Mouse (Mus musculus) hindbrain, postnatal 0 days (tissue): ENCODE results near the gene Stk32c. TPM values are rescaled to one million over a fixed set of nuclear protein-coding genes. Genes with fewer than 3 reads are reported as not detected.

Source experiments
- ATAC-seq: fragments of 200-750 bp; cut with Nextera tagmentation; 2 replicates; pipeline ENCODE4 v1.8.0; 2017; ENCODE audit warnings: mild to moderate bottlenecking, moderate TSS enrichment, moderate library complexity
- DNase-seq: peaks from one replicate; pipeline ENCODE4 v3.0.0-alpha.2; 2015; ENCODE audit warnings: low spot score
- H3K27ac ChIP-seq: fragments of 300-500 bp; sonication (generic); 2 replicates; pipeline ENCODE4 v1.5.1; 2014; ENCODE audit warnings: mild to moderate bottlenecking
- H3K27me3 ChIP-seq: fragments of 300-500 bp; sonication (generic); 2 replicates; pipeline ENCODE4 v1.6.1; 2014; ENCODE audit warnings: low read length, mixed read lengths; ENCODE audit not compliant: insufficient read depth
- H3K36me3 ChIP-seq: fragments of 300-500 bp; sonication (generic); 2 replicates; pipeline ENCODE4 v1.6.1; 2014; ENCODE audit warnings: low read length, mixed read lengths; ENCODE audit not compliant: insufficient read depth
- H3K4me1 ChIP-seq: fragments of 300-500 bp; sonication (generic); 2 replicates; pipeline ENCODE4 v1.6.1; 2014; ENCODE audit warnings: antibody characterized with exemption, low read length, mixed read lengths; ENCODE audit not compliant: insufficient read depth
- H3K4me2 ChIP-seq: fragments of 300-500 bp; sonication (generic); 2 replicates; pipeline ENCODE4 v1.6.1; 2014; ENCODE audit warnings: low read depth, mild to moderate bottlenecking, low read length, moderate library complexity, mixed read lengths
- H3K4me3 ChIP-seq: fragments of 300-500 bp; sonication (generic); 2 replicates; pipeline ENCODE4 v1.5.1; 2014; ENCODE audit warnings: low read length
- H3K9ac ChIP-seq: fragments of 300-500 bp; sonication (generic); replicated peaks from 2 replicates; pipeline ENCODE4 v1.6.1; 2014; ENCODE audit warnings: mild to moderate bottlenecking, low read length, moderate library complexity, mixed read lengths
- H3K9me3 ChIP-seq: fragments of 300-500 bp; sonication (generic); 2 replicates; pipeline ENCODE4 v1.6.1; 2016; ENCODE audit warnings: low read length, mixed read lengths
- CTCF ChIP-seq: IDR thresholded peaks from 2 replicates; pipeline ENCODE4 v1.5.1; 2016; ENCODE audit warnings: antibody characterized with exemption, control low read depth, low read depth
- WGBS: fragments of 180-500 bp; shearing (Covaris S2); extraction: QIAGEN DNeasy Blood & Tissue Kit; methylation state at CpG from one replicate; pipeline ENCODE4 v1.1.7; 2014; 5-methylcytosine and 5-hydroxymethylcytosine counted together
- polyA plus RNA-seq: library from polyadenylated mRNA; unstranded; fragments of >200 nt; fragmentation: Nextera tagmentation; extraction: Ambion mirVana; gene quantifications from 2 replicates; pipeline ENCODE4 v1.2.1, GENCODE M21; 2015
- total RNA-seq: library from RNA; depleted of rRNA; stranded (reverse); fragments of >200 nt; gene quantifications from 2 replicates; pipeline ENCODE4 v1.2.3, GENCODE M21; 2014; rRNA removed

Gene Stk32c
- total and polyA plus RNA-seq, 2 experiments from 2014 or later, result 2.0 to 24.7 TPM

- ATAC-seq (no peak), DNase-seq (peak; percentile 53)
- no peak overlapping the region for H3K9ac ChIP-seq
- H3K27me3 ChIP-seq, result no peaks in the 10 kb centered on the region
- no peaks in the 10 kb centered on the region for H3K9me3 ChIP-seq
- TF ChIP-seq CTCF, result no peak
- peak overlapping the region; percentile 26; the same call in 1 of the 2 replicates for H3K27ac ChIP-seq
- peaks cover 35% of the 10 kb centered on the region for H3K4me1 ChIP-seq
- H3K4me3 ChIP-seq, result no peak overlapping the region
- 10% methylated on average over 7 of the region's 7 CpGs for WGBS
- no peak overlapping the region for H3K4me2 ChIP-seq
- H3K36me3 ChIP-seq, result no peaks in the 10 kb centered on the region
These were observed 135.8 kb downstream of the Stk32c start for GRCm38 (mm10) chr7:139077283-139077682.

- no peak overlapping the region for H3K4me2 ChIP-seq
- 22% methylated on average over 14 of the region's 14 CpGs for WGBS
- H3K4me3 ChIP-seq, result no peak overlapping the region
- DNase-seq (no peak), ATAC-seq (0 out of 2 replicates have a peak, but pooled peaks have one; percentile 8)
- peaks cover 35% of the 10 kb centered on the region for H3K4me1 ChIP-seq
- H3K27ac ChIP-seq, result peak overlapping the region; percentile 32; the same call in 1 of the 2 replicates
- TF ChIP-seq CTCF, result no peak
- no peaks in the 10 kb centered on the region for H3K27me3 ChIP-seq
- no peaks in the 10 kb centered on the region for H3K36me3 ChIP-seq
- no peaks in the 10 kb centered on the region for H3K9me3 ChIP-seq
- H3K9ac ChIP-seq, result no peak overlapping the region
These were observed 137.9 kb downstream of the Stk32c start for GRCm38 (mm10) chr7:139075054-139075794.

GRCm38 (mm10) chr7:139074189-139074588 lies 138.9 kb downstream of the Stk32c start:
- Histone ChIP-seq H3K27me3 (no peaks in the 10 kb centered on the region), H3K9me3 (no peaks in the 10 kb centered on the region), H3K9ac (no peak overlapping the region), H3K27ac (no peak overlapping the region), H3K36me3 (no peaks in the 10 kb centered on the region), H3K4me1 (peaks cover 35% of the 10 kb centered on the region), H3K4me3 (no peak overlapping the region), H3K4me2 (no peak overlapping the region)
- WGBS, result 19% methylated on average over 6 of the region's 6 CpGs
- DNase-seq (peak; percentile 59), ATAC-seq (no peak)
- TF ChIP-seq CTCF, result no peak

- peak; percentile 89 for DNase-seq
- Histone ChIP-seq H3K4me3 (no peak overlapping the region), H3K9me3 (no peaks in the 10 kb centered on the region), H3K36me3 (no peaks in the 10 kb centered on the region), H3K4me2 (no peak overlapping the region), H3K9ac (no peak overlapping the region), H3K27ac (peak overlapping the region; percentile 11; the same call in 1 of the 2 replicates), H3K4me1 (no peaks in the 10 kb centered on the region), H3K27me3 (no peaks in the 10 kb centered on the region)
- WGBS, result 0% methylated on average over 2 of the region's 2 CpGs
- TF ChIP-seq CTCF, result peak; percentile 80
- peak; percentile 80 for ATAC-seq
These were observed 144.9 kb downstream of the Stk32c start for GRCm38 (mm10) chr7:139068182-139068623.

- no peak for DNase-seq
- H3K9me3 ChIP-seq, result no peaks in the 10 kb centered on the region
- no peaks in the 10 kb centered on the region for H3K36me3 ChIP-seq
- ATAC-seq, result no peak
- H3K27ac ChIP-seq, result no peak overlapping the region
- no peak overlapping the region for H3K9ac ChIP-seq
- H3K27me3 ChIP-seq, result no peaks in the 10 kb centered on the region
- H3K4me1 ChIP-seq, result no peaks in the 10 kb centered on the region
- no peak overlapping the region for H3K4me3 ChIP-seq
- peak; percentile 52 for TF ChIP-seq CTCF
- WGBS, result 52% methylated on average over 4 of the region's 4 CpGs
- H3K4me2 ChIP-seq, result no peak overlapping the region
These were observed 149.7 kb downstream of the Stk32c start for GRCm38 (mm10) chr7:139063406-139063805.

Other genes with a start within 250 kb of the Stk32c start
- gene Dpysl4, start 127.3 kb downstream of the Stk32c start, total RNA-seq, result 170 and 187 TPM in 2 replicates
- gene Dpysl4, start 127.3 kb downstream of the Stk32c start, polyA plus RNA-seq, result 157 and 161 TPM in 2 replicates
- 1.6 and 2.8 TPM in 2 replicates for gene Lrrc27, start 319 bp downstream of the Stk32c start, total RNA-seq
- 4.0 and 5.1 TPM in 2 replicates for gene Lrrc27, start 319 bp downstream of the Stk32c start, polyA plus RNA-seq
- 6.6 and 6.7 TPM in 2 replicates for gene Pwwp2b, start 35.2 kb upstream of the Stk32c start, total RNA-seq
- 4.0 and 4.8 TPM in 2 replicates for gene Pwwp2b, start 35.2 kb upstream of the Stk32c start, polyA plus RNA-seq
- 16.6 and 17.5 TPM in 2 replicates for gene Inpp5a, start 175.8 kb upstream of the Stk32c start, total RNA-seq
- gene Inpp5a, start 175.8 kb upstream of the Stk32c start, polyA plus RNA-seq, result 23.6 and 25.3 TPM in 2 replicates